Mouse (Mus musculus): ENCODE measurements around the gene Espnl. TPM values are rescaled to one million over a fixed set of nuclear protein-coding genes. Genes with fewer than 3 reads are reported as not detected.

Gene Espnl
- total and polyA plus RNA-seq, 3 experiments, result 7.0 to 11.2 (median 9.8) TPM

- TF ChIP-seq CTCF (conservative IDR thresholded peaks at IDR 0.05 in 1 of 2, IDR thresholded peaks at IDR 0.05 in 1 of 2; ENCODE audit: low read depth in 2 of 2, low read length in 2 of 2) (peak; percentile 85 to 96), TCF12 (IDR thresholded peaks at IDR 0.05; ENCODE audit: low read depth, low read length) (no peak), ZKSCAN1 (IDR thresholded peaks at IDR 0.05; ENCODE audit: borderline replicate concordance, low read depth, low read length) (no peak), SIN3A (IDR thresholded peaks at IDR 0.05; ENCODE audit: low read length) (0 out of 2 replicates have a peak, but pooled peaks have one; percentile 29), NRF1 (IDR thresholded peaks at IDR 0.05; ENCODE audit: low read depth, low read length) (no peak), CHD1 (IDR thresholded peaks at IDR 0.05; ENCODE audit: low read depth, low read length) (no peak), JUND (conservative IDR thresholded peaks at IDR 0.05; ENCODE audit: low read depth, low read length) (no peak), MEF2A (IDR thresholded peaks at IDR 0.05; ENCODE audit: borderline replicate concordance, low read depth, low read length) (peak; percentile 38; the same call in 1 of the 2 replicates), RCOR1 (conservative IDR thresholded peaks at IDR 0.05; ENCODE audit: low read depth, low read length) (no peak), NELFE (IDR thresholded peaks at IDR 0.05; ENCODE audit: low read depth, low read length) (peak; percentile 53; the same call in 1 of the 2 replicates), POLR2AphosphoS2 (IDR thresholded peaks at IDR 0.05; ENCODE audit: low read depth, low read length) (no peak), ZC3H11A (IDR thresholded peaks at IDR 0.05; ENCODE audit: low read depth, low read length) (no peak)
Measured at GRCm38 (mm10) chr1:91346892-91347291, 25.0 kb downstream of the Espnl start (continued).

- H3K4me1 ChIP-seq (ENCODE audit: control insufficient read depth in 1 of 2, insufficient read depth in 2 of 2), result peaks cover 14 to 27% of the 10 kb centered on the region in 2 experiments
- TF ChIP-seq TCF12 (IDR thresholded peaks at IDR 0.05; ENCODE audit: low read depth, low read length) (no peak), CTCF (conservative IDR thresholded peaks at IDR 0.05 in 1 of 2, IDR thresholded peaks at IDR 0.05 in 1 of 2; ENCODE audit: low read depth in 2 of 2, low read length in 2 of 2) (no peak), UBTF (IDR thresholded peaks at IDR 0.05; ENCODE audit: low read depth, low read length) (no peak), HCFC1 (IDR thresholded peaks at IDR 0.05; ENCODE audit: low read depth, low read length) (no peak), RCOR1 (conservative IDR thresholded peaks at IDR 0.05; ENCODE audit: low read depth, low read length) (no peak), MAX (IDR thresholded peaks at IDR 0.05; ENCODE audit: low read length) (no peak), MAFK (IDR thresholded peaks at IDR 0.05; ENCODE audit: insufficient replicate concordance, low read length) (no peak), MXI1 (IDR thresholded peaks at IDR 0.05; ENCODE audit: low read depth, low read length) (no peak), E2F4 (IDR thresholded peaks at IDR 0.05; ENCODE audit: insufficient replicate concordance, low read depth, low read length) (no peak), CHD1 (IDR thresholded peaks at IDR 0.05; ENCODE audit: low read depth, low read length) (no peak)
- no peak within 1 kb of the TSS for H3K9ac ChIP-seq (ENCODE audit: insufficient read depth, low read depth)
- H3K27ac ChIP-seq (ENCODE audit: insufficient read depth, low read depth), result no peak within 1 kb of the TSS
- no peaks in the 10 kb centered on the region for H3K9me3 ChIP-seq (replicated peaks; ENCODE audit: low read length)
- H3K36me3 ChIP-seq (replicated peaks in 1 of 2; ENCODE audit: control insufficient read depth in 1 of 2, insufficient read depth in 1 of 2, low read length in 1 of 2), result peaks cover 0 to 14% of the 10 kb centered on the region in 2 experiments
- H3K27me3 ChIP-seq (replicated peaks), result no peaks in the 10 kb centered on the region
- no peak for DNase-seq (ENCODE audit: extremely low read depth)
- H3K4me2 ChIP-seq (ENCODE audit: insufficient read depth, low read depth, poor library complexity, severe bottlenecking), result no peak within 1 kb of the TSS
- dilution Hi-C loops (cut with MboI; ENCODE audit: extremely low pct_ligation_motif_present, extremely low pct_unique_long_range_greater_than_20kb, low sequenced_read_pairs), result no loop called here
- H3K79me2 ChIP-seq (replicated peaks; ENCODE audit: control insufficient read depth, extremely low read depth, insufficient read depth, poor library complexity, severe bottlenecking), result no peaks in the 10 kb centered on the region
- H3K4me3 ChIP-seq (replicated peaks in 1 of 3; ENCODE audit: low read depth in 2 of 3, low read length in 2 of 3, poor library complexity in 1 of 3), result no peak within 1 kb of the TSS
- in situ Hi-C loops (cut with MboI; ENCODE audit: low pct_ligation_motif_present, low pct_unique_long_range_greater_than_20kb, low sequenced_read_pairs), result no loop called here
Measured at GRCm38 (mm10) chr1:91350841-91351240, 29.0 kb downstream of the Espnl start, which contains the start of gene Klhl30. Gene Klhl30, plus strand, starts transcription at chr1:91351016.

Data from CH12.LX (cell line).